Mouse (Mus musculus) bone marrow macrophage, adult 2 months (primary cell): ENCODE measurements around the gene Tmem174.

Experiments used
- CTCF ChIP-seq: IDR thresholded peaks from 2 replicates; pipeline ENCODE4 v1.5.1; 2012; ENCODE audit warnings: low read depth, mild to moderate bottlenecking, low read length, moderate library complexity
- POLR2A ChIP-seq: IDR thresholded peaks from 2 replicates; pipeline ENCODE4 v1.6.1; 2012; ENCODE audit warnings: mild to moderate bottlenecking, low read depth, low read length, borderline replicate concordance

- TF ChIP-seq POLR2A (no peak), CTCF (no peak)
Measured at GRCm38 (mm10) chr13:98617429-98618067, 19.7 kb downstream of the Tmem174 start.
